Mouse (Mus musculus) heart, adult 18-20 months (tissue): ENCODE measurements at regions not wholly inside any gene's neighbourhood (a gene's known extent, or its start where the extent isn't known, plus 50 kb on each side); places are given as distances from the start of the nearest gene placed in this dataset.

Experiments used
- DNase-seq, 2 experiments: peaks; one replicate each; pipeline ENCODE4 v3.0.0; 2021 to 2022; ENCODE audit warnings: mixed read lengths in 1 of 2
- microRNA-seq, 2 experiments: library from miRNA; unstranded; fragments of <30 nt; microRNA quantifications; one replicate each; pipeline ENCODE4 v1.2.0; 2022

- DNase-seq, result no peak
Measured at GRCm38 (mm10) chr11:32908723-32909411, 84.5 kb upstream of the Smim23 start.

GRCm38 (mm10) chr11:32907520-32908233 lies 83.3 kb upstream of the Smim23 start:
- no peak for DNase-seq

- DNase-seq, result no peak
Measured at GRCm38 (mm10) chr11:32903970-32904369, 79.6 kb upstream of the Smim23 start.

GRCm38 (mm10) chr11:32903389-32903788 lies 79.0 kb upstream of the Smim23 start:
- DNase-seq, result no peak

GRCm38 (mm10) chr11:32902923-32903322 lies 78.5 kb upstream of the Smim23 start:
- DNase-seq, result no peak

- no peak for DNase-seq
Measured at GRCm38 (mm10) chr11:32900437-32900836, 76.0 kb upstream of the Smim23 start.

- DNase-seq, result no peak
Measured at GRCm38 (mm10) chr11:32899604-32900216, 75.3 kb upstream of the Smim23 start.

GRCm38 (mm10) chr11:32895400-32895799 lies 71.0 kb upstream of the Smim23 start:
- DNase-seq, result no peak

- DNase-seq, result no peak
Measured at GRCm38 (mm10) chr11:32893146-32893903, 68.9 kb upstream of the Smim23 start.

- DNase-seq, result no peak
Measured at GRCm38 (mm10) chr11:32892496-32892895, 68.1 kb upstream of the Smim23 start.

- DNase-seq, result peak in 1 of 2 experiments; percentile 8
Measured at GRCm38 (mm10) chr11:32889248-32889647, 64.8 kb upstream of the Smim23 start.

GRCm38 (mm10) chr11:32884744-32885143 lies 60.3 kb upstream of the Smim23 start:
- DNase-seq, result no peak

GRCm38 (mm10) chr11:32883062-32883852 lies 58.9 kb upstream of the Smim23 start:
- no peak for DNase-seq

- no peak for DNase-seq
Measured at GRCm38 (mm10) chr11:32878967-32879366, 54.6 kb upstream of the Smim23 start.

Small RNAs in the stretch of these regions (microRNA-seq; reads per million reads assigned to microRNA genes)
- 0 reads per million in 2 experiments for gene Gm26052
